Mouse (Mus musculus): Measurements from ENCODE around the gene Mamstr. TPM values are rescaled to one million over a fixed set of nuclear protein-coding genes. Genes with fewer than 3 reads are reported as not detected.

Gene Mamstr
- polyA plus RNA-seq, 1 experiment from 2014 or later, result 3.4 TPM

- Histone ChIP-seq H3K27ac (no peak overlapping the region), H3K9me3 (no peaks in the 10 kb centered on the region), H3K9ac (no peak overlapping the region), H3K36me3 (no peaks in the 10 kb centered on the region), H3K4me3 (no peak overlapping the region), H3K27me3 (0 out of 2 replicates have a peak, but pooled peaks cover 4% of the 10 kb centered on the region), H3K4me2 (no peak overlapping the region), H3K4me1 (replicated peaks) (no peaks in the 10 kb centered on the region)
- WGBS, result 66% methylated on average over 14 of the region's 14 CpGs
- ATAC-seq (ENCODE audit: low FRiP score), result no peak
Observed at GRCm38 (mm10) chr7:45667761-45668160, 28.0 kb downstream of the Mamstr start.

- H3K4me2 ChIP-seq, result no peak overlapping the region
- no peak overlapping the region for H3K4me3 ChIP-seq
- no peak overlapping the region for H3K9ac ChIP-seq
- H3K4me1 ChIP-seq (replicated peaks), result no peaks in the 10 kb centered on the region
- no peak for ATAC-seq (ENCODE audit: low FRiP score)
- H3K36me3 ChIP-seq, result no peaks in the 10 kb centered on the region
- H3K9me3 ChIP-seq, result no peaks in the 10 kb centered on the region
- H3K27ac ChIP-seq, result no peak overlapping the region
- WGBS, result 97% methylated on average over 9 of the region's 9 CpGs
- H3K27me3 ChIP-seq, result 0 out of 2 replicates have a peak, but pooled peaks cover 4% of the 10 kb centered on the region
Observed at GRCm38 (mm10) chr7:45668921-45669320, 29.1 kb downstream of the Mamstr start.

GRCm38 (mm10) chr7:45677627-45678295 is 38.0 kb downstream of the Mamstr start:
- 76% methylated on average over 7 of the region's 7 CpGs for WGBS
- Histone ChIP-seq H3K9ac (no peak overlapping the region), H3K4me2 (no peak overlapping the region), H3K4me3 (no peak overlapping the region), H3K27me3 (no peaks in the 10 kb centered on the region), H3K36me3 (no peaks in the 10 kb centered on the region), H3K4me1 (replicated peaks) (peaks cover 7% of the 10 kb centered on the region; the same call in 1 of the 2 replicates), H3K27ac (no peak overlapping the region), H3K9me3 (no peaks in the 10 kb centered on the region)
- no peak for ATAC-seq (ENCODE audit: low FRiP score)

GRCm38 (mm10) chr7:45678513-45678912 is 38.7 kb downstream of the Mamstr start:
- WGBS, result 93% methylated on average over 14 of the region's 14 CpGs
- H3K9me3 ChIP-seq, result no peaks in the 10 kb centered on the region
- no peak overlapping the region for H3K9ac ChIP-seq
- no peak overlapping the region for H3K4me3 ChIP-seq
- no peak overlapping the region for H3K27ac ChIP-seq
- peaks cover 12% of the 10 kb centered on the region; the same call in 1 of the 2 replicates for H3K4me1 ChIP-seq (replicated peaks)
- no peak for ATAC-seq (ENCODE audit: low FRiP score)
- H3K36me3 ChIP-seq, result no peaks in the 10 kb centered on the region
- H3K4me2 ChIP-seq, result no peak overlapping the region
- no peaks in the 10 kb centered on the region for H3K27me3 ChIP-seq

GRCm38 (mm10) chr7:45679966-45680621 is 40.3 kb downstream of the Mamstr start:
- Histone ChIP-seq H3K9me3 (no peaks in the 10 kb centered on the region), H3K9ac (no peak overlapping the region; the same call in 1 of the 2 replicates), H3K27me3 (peaks cover 4% of the 10 kb centered on the region; the same call in 1 of the 2 replicates), H3K4me2 (no peak overlapping the region), H3K4me3 (no peak overlapping the region), H3K4me1 (replicated peaks) (peaks cover 12% of the 10 kb centered on the region; the same call in 1 of the 2 replicates), H3K27ac (no peak overlapping the region), H3K36me3 (no peaks in the 10 kb centered on the region)
- 69% methylated on average over 14 of the region's 14 CpGs for WGBS
- ATAC-seq (ENCODE audit: low FRiP score), result no peak

GRCm38 (mm10) chr7:45681046-45681736 is 41.4 kb downstream of the Mamstr start:
- H3K4me3 ChIP-seq, result no peak overlapping the region
- H3K9me3 ChIP-seq, result no peaks in the 10 kb centered on the region
- H3K36me3 ChIP-seq, result no peaks in the 10 kb centered on the region
- H3K4me2 ChIP-seq, result no peak overlapping the region
- ATAC-seq (ENCODE audit: low FRiP score), result no peak
- WGBS, result 91% methylated on average over 8 of the region's 8 CpGs
- peaks cover 7% of the 10 kb centered on the region; the same call in 1 of the 2 replicates for H3K27me3 ChIP-seq
- H3K27ac ChIP-seq, result no peak overlapping the region
- peaks cover 22% of the 10 kb centered on the region; the same call in 1 of the 2 replicates for H3K4me1 ChIP-seq (replicated peaks)
- H3K9ac ChIP-seq, result no peak overlapping the region

- peak; percentile 70 for ATAC-seq (ENCODE audit: low FRiP score)
- 30% methylated on average over 14 of the region's 14 CpGs for WGBS
- peak overlapping the region; percentile 65 for H3K9ac ChIP-seq
- no peak overlapping the region for H3K4me3 ChIP-seq
- H3K27me3 ChIP-seq, result peaks cover 11% of the 10 kb centered on the region
- peak overlapping the region; percentile 44 for H3K4me2 ChIP-seq
- no peaks in the 10 kb centered on the region for H3K9me3 ChIP-seq
- H3K27ac ChIP-seq, result peak overlapping the region; percentile 63
- no peaks in the 10 kb centered on the region for H3K36me3 ChIP-seq
- peaks cover 27% of the 10 kb centered on the region; the same call in 1 of the 2 replicates for H3K4me1 ChIP-seq (replicated peaks)
Observed at GRCm38 (mm10) chr7:45682144-45683126, 42.7 kb downstream of the Mamstr start.

- ATAC-seq (ENCODE audit: low FRiP score), result no peak
- no peak within 1 kb of the TSS for H3K27ac ChIP-seq
- 71% methylated on average over 7 of the region's 7 CpGs for WGBS
Observed at GRCm38 (mm10) chr7:45683396-45684050, 43.7 kb downstream of the Mamstr start, which contains the start of gene Ntn5. Gene Ntn5 (plus strand): TSS chr7:45684022.

GRCm38 (mm10) chr7:45685811-45686210 is 46.0 kb downstream of the Mamstr start:
- no peak for ATAC-seq (ENCODE audit: low FRiP score)
- peaks cover 17% of the 10 kb centered on the region for H3K27me3 ChIP-seq
- WGBS, result 51% methylated on average over 10 of the region's 10 CpGs
- no peak overlapping the region for H3K9ac ChIP-seq
- no peaks in the 10 kb centered on the region for H3K9me3 ChIP-seq
- H3K4me3 ChIP-seq, result no peak overlapping the region
- no peaks in the 10 kb centered on the region for H3K36me3 ChIP-seq
- no peak overlapping the region for H3K27ac ChIP-seq
- peaks cover 27% of the 10 kb centered on the region; the same call in 1 of the 2 replicates for H3K4me1 ChIP-seq (replicated peaks)
- H3K4me2 ChIP-seq, result no peak overlapping the region

More at GRCm38 (mm10) chr7:45683396-45684050, 43.7 kb downstream of the Mamstr start, which contains the start of gene Ntn5:
- Histone ChIP-seq H3K9ac (peak within 1 kb of the TSS; percentile 49; the same call in 1 of the 2 replicates), H3K4me2 (no peak within 1 kb of the TSS; the same call in 1 of the 2 replicates), H3K27me3 (peaks cover 11% of the 10 kb centered on the region), H3K36me3 (no peaks in the 10 kb centered on the region), H3K4me1 (replicated peaks) (peaks cover 27% of the 10 kb centered on the region; the same call in 1 of the 2 replicates), H3K9me3 (no peaks in the 10 kb centered on the region), H3K4me3 (no peak within 1 kb of the TSS)

- 64% methylated on average over 3 of the region's 3 CpGs for WGBS
- Histone ChIP-seq H3K9ac (no peak overlapping the region), H3K27ac (no peak overlapping the region), H3K9me3 (no peaks in the 10 kb centered on the region), H3K27me3 (peaks cover 24% of the 10 kb centered on the region), H3K4me3 (no peak overlapping the region), H3K4me2 (no peak overlapping the region), H3K36me3 (no peaks in the 10 kb centered on the region), H3K4me1 (replicated peaks) (peaks cover 27% of the 10 kb centered on the region; the same call in 1 of the 2 replicates)
- no peak for ATAC-seq (ENCODE audit: low FRiP score)
Observed at GRCm38 (mm10) chr7:45686841-45687240, 47.1 kb downstream of the Mamstr start.

GRCm38 (mm10) chr7:45689099-45689498 is 49.3 kb downstream of the Mamstr start:
- Histone ChIP-seq H3K4me1 (replicated peaks) (peaks cover 15% of the 10 kb centered on the region; the same call in 1 of the 2 replicates), H3K27me3 (peaks cover 24% of the 10 kb centered on the region), H3K27ac (no peak overlapping the region), H3K9me3 (no peaks in the 10 kb centered on the region), H3K9ac (no peak overlapping the region), H3K4me3 (no peak overlapping the region), H3K36me3 (no peaks in the 10 kb centered on the region), H3K4me2 (no peak overlapping the region)
- no peak for ATAC-seq (ENCODE audit: low FRiP score)
- 72% methylated on average over 6 of the region's 6 CpGs for WGBS
